In genomic region chr19:40510387-40511099, GRCm38 (mm10) we compare ENCODE assay signal across 9 mouse cellular contexts. TPM values are rescaled to one million over a fixed set of nuclear protein-coding genes. Genes with fewer than 3 reads are reported as not detected.
DNase-seq lines count a peak whose midpoint lies in the region; ATAC-seq and TF ChIP-seq lines count a peak whose summit lies in the region.
"Had no signal": no experiment of that assay in that cellular context is flagged by ENCODE, and none has a peak within 500 bp of the region (broad histone marks: within the 10 kb centered on the region; RNA-seq: fewer than 3 reads in every experiment).

No protein-coding gene starts in this region.

- H3K9me3 ChIP-seq in heart, embryonic 14.5 days (ENCODE audit: control insufficient read depth, low read length), result no peaks in the 10 kb centered on the region
- no peaks in the 10 kb centered on the region for H3K9me3 ChIP-seq in E14TG2a.4 (ENCODE audit: low read length)
- H3K9me3 ChIP-seq in forebrain, embryonic 14.5 days (replicated peaks; ENCODE audit: control insufficient read depth, low read length), result no peaks in the 10 kb centered on the region
- H3K9me3 ChIP-seq in liver, embryonic 14.5 days (ENCODE audit: control insufficient read depth, low read length), result no peaks in the 10 kb centered on the region

- 0 out of 4 replicates have a peak overlapping the region, but pooled peaks of 1 of the 2 experiments have one; percentile 5 for H3K27ac ChIP-seq in heart, embryonic 14.5 days (replicated peaks in 1 of 2; ENCODE audit: control insufficient read depth in 1 of 2, insufficient read depth in 1 of 2, low read depth in 2 of 2, low read length in 2 of 2)
- H3K27ac ChIP-seq in forebrain, embryonic 14.5 days (ENCODE audit: low read depth, low read length), result 0 out of 2 replicates have a peak overlapping the region, but pooled peaks have one; percentile 28
- H3K27ac ChIP-seq in liver, embryonic 14.5 days, result peak overlapping the region; percentile 21; the same call in 1 of the 2 replicates

- H3K27me3 ChIP-seq in heart, embryonic 14.5 days (ENCODE audit: control insufficient read depth, insufficient read depth, low read length), result no peaks in the 10 kb centered on the region
- H3K27me3 ChIP-seq in E14TG2a.4 (ENCODE audit: insufficient read depth, low read length), result no peaks in the 10 kb centered on the region
- H3K27me3 ChIP-seq in forebrain, embryonic 14.5 days (replicated peaks; ENCODE audit: control insufficient read depth, insufficient read depth, low read length), result no peaks in the 10 kb centered on the region
- no peaks in the 10 kb centered on the region for H3K27me3 ChIP-seq in liver, embryonic 14.5 days (ENCODE audit: control insufficient read depth, insufficient read depth, low read length)

- H3K9ac ChIP-seq in heart, embryonic 14.5 days (ENCODE audit: low read length), result peak overlapping the region; percentile 82
- H3K9ac ChIP-seq in forebrain, embryonic 14.5 days (ENCODE audit: low read length), result peak overlapping the region; percentile 22; the same call in 1 of the 2 replicates
- H3K9ac ChIP-seq in liver, embryonic 14.5 days (replicated peaks), result no peak overlapping the region

- peaks cover 13 to 39% of the 10 kb centered on the region in 2 experiments for H3K4me1 ChIP-seq in heart, embryonic 14.5 days (ENCODE audit: control insufficient read depth in 2 of 2, insufficient read depth in 2 of 2, low read length in 2 of 2)
- peaks cover 63% of the 10 kb centered on the region for H3K4me1 ChIP-seq in E14TG2a.4 (replicated peaks; ENCODE audit: low read depth, low read length)
- H3K4me1 ChIP-seq in forebrain, embryonic 14.5 days (ENCODE audit: control insufficient read depth, insufficient read depth, low read length), result peaks cover 12% of the 10 kb centered on the region
- peaks cover 31 to 43% of the 10 kb centered on the region in 2 experiments for H3K4me1 ChIP-seq in liver, embryonic 14.5 days (replicated peaks; ENCODE audit: control insufficient read depth in 2 of 2, insufficient read depth in 2 of 2, low read length in 1 of 2)

- DNase-seq in heart, postnatal 4 days, result no peak
- no peak for DNase-seq in forebrain, embryonic 14.5 days (ENCODE audit: low spot score)
- no peak for DNase-seq in liver, embryonic 14.5 days (ENCODE audit: low read depth in 3 of 3, low spot score in 3 of 3)
- DNase-seq in thymus, postnatal 36 days, result no peak
- DNase-seq in Muller cell, postnatal 12 days (ENCODE audit: inconsistent ontology term), result no peak
- DNase-seq: gastrocnemius, postnatal 14 days had no signal

- H3K4me3 ChIP-seq in heart, embryonic 14.5 days (ENCODE audit: control insufficient read depth in 1 of 2, insufficient read depth in 1 of 2, low read depth in 1 of 2, low read length in 2 of 2), result no peak overlapping the region
- H3K4me3 ChIP-seq in E14TG2a.4 (replicated peaks; ENCODE audit: low read length), result peak overlapping the region; percentile 95; the same call in 1 of the 2 replicates
- 0 out of 2 replicates have a peak overlapping the region, but pooled peaks have one; percentile 6 for H3K4me3 ChIP-seq in forebrain, embryonic 14.5 days (ENCODE audit: low read depth, low read length)
- no peak overlapping the region for H3K4me3 ChIP-seq in liver, embryonic 14.5 days (ENCODE audit: insufficient read depth in 1 of 2, low read depth in 2 of 2, low read length in 2 of 2)

- no peaks in the 10 kb centered on the region for H3K36me3 ChIP-seq in heart, embryonic 14.5 days (ENCODE audit: control insufficient read depth, insufficient read depth, low read length)
- H3K36me3 ChIP-seq in E14TG2a.4 (ENCODE audit: insufficient read depth, low read length), result no peaks in the 10 kb centered on the region
- no peaks in the 10 kb centered on the region for H3K36me3 ChIP-seq in forebrain, embryonic 14.5 days (ENCODE audit: control insufficient read depth, insufficient read depth, low read length)
- no peaks in the 10 kb centered on the region for H3K36me3 ChIP-seq in liver, embryonic 14.5 days (replicated peaks; ENCODE audit: control insufficient read depth, insufficient read depth, low read depth)

- no peak for ATAC-seq in heart, embryonic 14.5 days (ENCODE audit: insufficient number of reproducible peaks, insufficient read depth, low FRiP score, low read depth)
- no peak for ATAC-seq in forebrain, embryonic 14.5 days
- ATAC-seq in liver, embryonic 14.5 days (ENCODE audit: insufficient read depth), result no peak
- no peak for ATAC-seq in megakaryocyte, adult 5-6 weeks (ENCODE audit: poor library complexity, severe bottlenecking)

- peak overlapping the region; percentile 83 for H3K4me2 ChIP-seq in heart, embryonic 14.5 days (ENCODE audit: low read length)
- peak overlapping the region; percentile 71 for H3K4me2 ChIP-seq in forebrain, embryonic 14.5 days (ENCODE audit: low read length)
- peak overlapping the region; percentile 87 for H3K4me2 ChIP-seq in liver, embryonic 14.5 days (ENCODE audit: low read depth)

- no peak for TF ChIP-seq EP300 in liver, embryonic 14.5 days (IDR thresholded peaks at IDR 0.05; ENCODE audit: low read depth)

- no peak for TF ChIP-seq CTCF in E14TG2a.4 (conservative IDR thresholded peaks at IDR 0.05; ENCODE audit: low read length)
- no peak for TF ChIP-seq CTCF in liver, embryonic 14.5 days (IDR thresholded peaks at IDR 0.05; ENCODE audit: low read depth)

- WGBS in heart, embryonic 14.5 days, result 74% methylated on average over 13 of the region's 13 CpGs
- WGBS in forebrain, embryonic 14.5 days, result 83% methylated on average over 13 of the region's 13 CpGs
- 73% methylated on average over 13 of the region's 13 CpGs for WGBS in liver, embryonic 14.5 days (ENCODE audit: insufficient replicate concordance)

RNA-seq across cellular contexts. Expression of gene Sorbs1, which starts 3.0 kb away (rescaled TPM):
- polyA plus RNA-seq in heart, embryonic 14.5 days (2014; fragmentation: Nextera tagmentation; extraction: Ambion mirVana), result 109 and 122 TPM in 2 replicates
- total RNA-seq in heart, postnatal 4 days (2021), result 100 to 1,000 TPM; 234 to 256 TPM
- 61.1 and 83.9 TPM in 2 replicates for polyA plus RNA-seq in forebrain, embryonic 14.5 days (2014; fragmentation: Nextera tagmentation; extraction: Ambion mirVana)
- 6.6 and 11.3 TPM in 2 replicates for polyA plus RNA-seq in liver, embryonic 14.5 days (2012; rRNA removed)
- polyA plus RNA-seq in liver, embryonic 14.5 days (2014; fragmentation: Nextera tagmentation; extraction: Ambion mirVana), result 31.0 and 32.5 TPM in 2 replicates
- 1.7 and 2.1 TPM in 2 replicates for total RNA-seq in megakaryocyte, adult 5-6 weeks (2015)
- 2.5 and 5.2 TPM in 2 replicates for total RNA-seq in megakaryocyte, adult 5-6 weeks (2017)

Comparison
In these comparisons a context has a peak if more than half of its experiments do, and no peak if none do; other contexts are left out.
1. H3K4me3 ChIP-seq: peak in E14TG2a.4 (single experiment) and forebrain, embryonic 14.5 days (single experiment); none in heart, embryonic 14.5 days (0 of 2) and liver, embryonic 14.5 days (0 of 2).
2. Peak in every context shown above with its lines, with median percentiles within 50 percentile points of each other: H3K4me2 ChIP-seq.